Mouse (Mus musculus) hematopoietic multipotent progenitor cell, adult 10-12 weeks (in vitro differentiated cells): ENCODE results near the gene Slc22a6. TPM values are rescaled to one million over a fixed set of nuclear protein-coding genes. Genes with fewer than 3 reads are reported as not detected.

ENCODE experiments used
- polyA plus RNA-seq: library from polyadenylated mRNA; stranded (reverse); fragments of >175 nt; gene quantifications from 2 replicates; pipeline ENCODE4 v1.2.3, GENCODE M21; 2012; ENCODE audit warnings: low replicate concordance

Gene Slc22a6
- not detected in 2 replicates for polyA plus RNA-seq

DNA sequence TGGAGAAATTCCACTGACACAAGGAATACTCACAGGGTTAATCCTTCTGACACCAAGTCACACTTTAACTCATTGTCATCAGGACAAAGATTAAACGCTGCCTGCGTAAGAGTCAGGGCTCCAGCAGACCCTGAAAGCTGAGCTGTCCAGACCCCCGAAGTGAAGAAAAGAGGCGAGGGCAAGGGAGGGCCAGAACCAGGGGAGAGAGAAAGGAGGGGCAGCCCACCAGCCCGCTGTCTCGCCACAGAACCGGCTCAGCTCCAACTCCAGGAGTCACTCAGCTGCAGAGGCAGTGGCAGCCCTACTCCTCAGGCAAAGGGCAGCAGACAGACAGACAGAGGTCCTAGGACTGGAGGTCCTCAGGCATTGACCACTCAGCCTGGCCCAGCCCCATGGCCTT is at the start of gene Slc22a6:
TSS of gene Slc22a6 (plus strand) at position 136 of the 400 bp plus-strand sequence.

GRCm38 (mm10) chr19:8590954-8591353 is 26.9 kb upstream of the Slc22a6 start, which contains the start of gene Slc22a8:
TSS of gene Slc22a8 (plus strand) at chr19:8591254.

GRCm38 (mm10) chr19:8663360-8663839 is 45.6 kb downstream of the Slc22a6 start, which contains the start of gene Chrm1:
TSS of gene Chrm1 (plus strand) at chr19:8663789.

Other genes starting within 250 kb of the Slc22a6 start
- not detected in 2 replicates for gene Slc22a30, start 212.9 kb upstream of the Slc22a6 start, polyA plus RNA-seq
- gene Slc22a8, start 26.8 kb upstream of the Slc22a6 start, polyA plus RNA-seq = not detected in 2 replicates
- gene Chrm1, start 45.8 kb downstream of the Slc22a6 start, polyA plus RNA-seq = not detected in 2 replicates
- 87.6 and 107 TPM in 2 replicates for gene Slc3a2, start 105.3 kb downstream of the Slc22a6 start, polyA plus RNA-seq
- 14.1 and 19.6 TPM in 2 replicates for gene Wdr74, start 117.8 kb downstream of the Slc22a6 start, polyA plus RNA-seq
- gene 1700092M07Rik, start 122.7 kb downstream of the Slc22a6 start, polyA plus RNA-seq = 0.47 TPM in 1 of 2 replicates, not detected in the other
- gene Stx5a, start 123.4 kb downstream of the Slc22a6 start, polyA plus RNA-seq = 33.5 and 37.6 TPM in 2 replicates
- 85.7 and 111 TPM in 2 replicates for gene Nxf1, start 139.0 kb downstream of the Slc22a6 start, polyA plus RNA-seq
- 40.2 and 65.2 TPM in 2 replicates for gene Tmem223, start 153.0 kb downstream of the Slc22a6 start, polyA plus RNA-seq
- 27.4 and 93.5 TPM in 2 replicates for gene Tmem179b, start 156.4 kb downstream of the Slc22a6 start, polyA plus RNA-seq
- 18.5 and 32.1 TPM in 2 replicates for gene Taf6l, start 168.4 kb downstream of the Slc22a6 start, polyA plus RNA-seq
- gene Polr2g, start 180.5 kb downstream of the Slc22a6 start, polyA plus RNA-seq = 6.5 and 12.8 TPM in 2 replicates
- 1.5 and 2.5 TPM in 2 replicates for gene Zbtb3, start 184.5 kb downstream of the Slc22a6 start, polyA plus RNA-seq
- 6.1 and 6.4 TPM in 2 replicates for gene Ttc9c, start 201.3 kb downstream of the Slc22a6 start, polyA plus RNA-seq
- gene Hnrnpul2, start 202.0 kb downstream of the Slc22a6 start, polyA plus RNA-seq = 83.1 and 207 TPM in 2 replicates
- gene AC129217.1, start 211.7 kb downstream of the Slc22a6 start, polyA plus RNA-seq = 71.4 and 191 TPM in 2 replicates
- gene Bscl2, start 219.4 kb downstream of the Slc22a6 start, polyA plus RNA-seq = 65.8 and 85.4 TPM in 2 replicates
- 0.07 and 0.16 TPM in 2 replicates for gene Gng3, start 221.2 kb downstream of the Slc22a6 start, polyA plus RNA-seq
- gene Lrrn4cl, start 232.7 kb downstream of the Slc22a6 start, polyA plus RNA-seq = 0.12 TPM in 1 of 2 replicates, not detected in the other